ENCODE assay signal across 11 mouse cellular contexts in genomic region chr16:11814935-11815650, GRCm38 (mm10).
DNase-seq lines count a peak whose midpoint lies in the region; ATAC-seq and TF ChIP-seq lines count a peak whose summit lies in the region.
"Had no signal": no experiment of that assay in that cellular context is flagged by ENCODE, and none has a peak within 500 bp of the region (broad histone marks: within the 10 kb centered on the region; RNA-seq: fewer than 3 reads in every experiment).

No protein-coding gene starts in this region.

- H3K27me3 ChIP-seq in heart, embryonic 11.5 days (ENCODE audit: control insufficient read depth, insufficient read depth, low read length) = no peaks in the 10 kb centered on the region
- H3K27me3 ChIP-seq in hindbrain, embryonic 16.5 days (replicated peaks; ENCODE audit: control insufficient read depth, insufficient read depth, low read length) = no peaks in the 10 kb centered on the region

- H3K27ac ChIP-seq in heart, embryonic 11.5 days (ENCODE audit: low read depth, low read length) = no peak overlapping the region
- no peak overlapping the region for H3K27ac ChIP-seq in hindbrain, embryonic 16.5 days (ENCODE audit: low read depth, low read length)
- H3K27ac ChIP-seq: macrophage had no signal

- 77% methylated on average over 10 of the region's 10 CpGs for WGBS in heart, embryonic 11.5 days (ENCODE audit: insufficient replicate concordance)
- WGBS in hindbrain, embryonic 16.5 days = 45% methylated on average over 10 of the region's 10 CpGs

- H3K36me3 ChIP-seq in heart, embryonic 11.5 days (ENCODE audit: control insufficient read depth, insufficient read depth, low read length) = no peaks in the 10 kb centered on the region
- H3K36me3 ChIP-seq in hindbrain, embryonic 16.5 days (ENCODE audit: control insufficient read depth, insufficient read depth, low read length) = no peaks in the 10 kb centered on the region

- H3K4me2 ChIP-seq in heart, embryonic 11.5 days = no peak overlapping the region
- no peak overlapping the region for H3K4me2 ChIP-seq in hindbrain, embryonic 16.5 days (ENCODE audit: low read length)

- TF ChIP-seq POLR2A in brain, embryonic 14.5 days (IDR thresholded peaks at IDR 0.05; ENCODE audit: borderline replicate concordance, extremely low read depth, insufficient read depth, insufficient read length, poor library complexity, severe bottlenecking) = no peak

- DNase-seq in heart, adult 8-10 months (ENCODE audit: low spot score) = peak; percentile 7
- DNase-seq in 416B (ENCODE audit: low read depth) = peak; percentile 30
- peak; percentile 55 for DNase-seq in brain, embryonic 14.5 days (ENCODE audit: low read depth)
- DNase-seq in urinary bladder, adult 2 months (ENCODE audit: low spot score) = no peak
- DNase-seq in embryo, embryonic 9.5 days (ENCODE audit: extremely low spot score) = no peak
- no peak for DNase-seq in layer of hippocampus, adult 9-10 months (ENCODE audit: low spot score)
- DNase-seq: layer of hippocampus, postnatal 36 days; right cerebral cortex, postnatal 25 days had no signal

- H3K9me3 ChIP-seq in heart, embryonic 11.5 days (replicated peaks; ENCODE audit: control insufficient read depth, low read length) = no peaks in the 10 kb centered on the region
- no peaks in the 10 kb centered on the region for H3K9me3 ChIP-seq in hindbrain, embryonic 16.5 days (ENCODE audit: control insufficient read depth, low read length)

- H3K4me1 ChIP-seq in heart, embryonic 11.5 days (ENCODE audit: control insufficient read depth, insufficient read depth, low read length) = no peaks in the 10 kb centered on the region
- peaks cover 7% of the 10 kb centered on the region for H3K4me1 ChIP-seq in hindbrain, embryonic 16.5 days (ENCODE audit: control insufficient read depth, insufficient read depth, low read depth, low read length)

- no peak for ATAC-seq in heart, embryonic 11.5 days (replicated peaks; ENCODE audit: insufficient number of reproducible peaks, low FRiP score, low TSS enrichment)
- ATAC-seq in hindbrain, embryonic 16.5 days = peak; percentile 85

- H3K9ac ChIP-seq in heart, embryonic 11.5 days (ENCODE audit: low read depth, low read length) = no peak overlapping the region
- no peak overlapping the region for H3K9ac ChIP-seq in hindbrain, embryonic 16.5 days (ENCODE audit: low read depth, low read length)

- H3K4me3 ChIP-seq in heart, embryonic 11.5 days (ENCODE audit: low read depth, low read length) = no peak overlapping the region
- no peak overlapping the region for H3K4me3 ChIP-seq in hindbrain, embryonic 16.5 days (ENCODE audit: low read length)

- TF ChIP-seq CTCF in brain, embryonic 14.5 days (IDR thresholded peaks at IDR 0.05; ENCODE audit: borderline replicate concordance, extremely low read depth, insufficient read depth, insufficient read length) = no peak

Comparison
In these comparisons a context has a peak if more than half of its experiments do, and no peak if none do; other contexts are left out.
1. DNase-seq: peak in heart, adult 8-10 months (single experiment), 416B (single experiment) and brain, embryonic 14.5 days (single experiment); none in urinary bladder, adult 2 months (single experiment), embryo, embryonic 9.5 days (single experiment) and layer of hippocampus, adult 9-10 months (single experiment).